In genomic region chr2:144431286-144431825, GRCm38 (mm10) we compare ENCODE assay signal across 21 mouse cellular contexts.
DNase-seq lines count a peak whose midpoint lies in the region; ATAC-seq lines count a peak whose summit lies in the region.
"Had no signal": no experiment of that assay in that cellular context is flagged by ENCODE, and none has a peak within 500 bp of the region (broad histone marks: within the 10 kb centered on the region; RNA-seq: fewer than 3 reads in every experiment).

No protein-coding gene starts in this region.

- peak; percentile 19; the same call in 1 of the 2 replicates for ATAC-seq in intestine, embryonic 15.5 days
- ATAC-seq: forebrain, embryonic 16.5 days had no signal

- 76% methylated on average over 5 of the region's 5 CpGs for WGBS in intestine, embryonic 15.5 days

- no peaks in the 10 kb centered on the region for H3K27me3 ChIP-seq in intestine, embryonic 15.5 days (replicated peaks)
- H3K27me3 ChIP-seq: CH12.LX; embryonic facial prominence, embryonic 13.5 days; forebrain, embryonic 12.5 days; heart, embryonic 15.5 days; hindbrain, embryonic 13.5 days had no signal

- no peak overlapping the region for H3K4me2 ChIP-seq in intestine, embryonic 15.5 days (replicated peaks)
- H3K4me2 ChIP-seq: embryonic facial prominence, embryonic 13.5 days; forebrain, embryonic 12.5 days; heart, embryonic 11.5 days; heart, embryonic 15.5 days; hindbrain, embryonic 13.5 days had no signal

- no peak overlapping the region for H3K4me3 ChIP-seq in intestine, embryonic 15.5 days (replicated peaks)
- H3K4me3 ChIP-seq: embryonic facial prominence, embryonic 13.5 days; forebrain, embryonic 12.5 days; heart, adult 2 months; heart, embryonic 15.5 days; hindbrain, embryonic 13.5 days had no signal

- no peak overlapping the region for H3K27ac ChIP-seq in intestine, embryonic 15.5 days
- H3K27ac ChIP-seq: embryonic facial prominence, embryonic 13.5 days; forebrain, embryonic 12.5 days; heart, adult 2 months; heart, embryonic 15.5 days; hindbrain, embryonic 13.5 days had no signal

- H3K9me3 ChIP-seq in intestine, embryonic 15.5 days = no peaks in the 10 kb centered on the region
- H3K9me3 ChIP-seq: embryonic facial prominence, embryonic 13.5 days; forebrain, embryonic 12.5 days; heart, embryonic 15.5 days; hindbrain, embryonic 13.5 days had no signal

- peaks cover 3% of the 10 kb centered on the region; the same call in 1 of the 2 replicates for H3K4me1 ChIP-seq in intestine, embryonic 15.5 days (replicated peaks)
- H3K4me1 ChIP-seq: embryonic facial prominence, embryonic 13.5 days; forebrain, embryonic 12.5 days; heart, embryonic 15.5 days; hindbrain, embryonic 13.5 days had no signal

- H3K36me3 ChIP-seq in intestine, embryonic 15.5 days = no peaks in the 10 kb centered on the region
- H3K36me3 ChIP-seq: embryonic facial prominence, embryonic 13.5 days; forebrain, embryonic 12.5 days; heart, embryonic 15.5 days; hindbrain, embryonic 13.5 days had no signal

- peak; percentile 21 for DNase-seq in layer of hippocampus, adult 9-11 months
- no peak for DNase-seq in layer of hippocampus, adult 8-10 months (ENCODE audit: low spot score in 2 of 2)
- peak; percentile 95 for DNase-seq in Muller cell, postnatal 12 days (ENCODE audit: inconsistent ontology term)
- DNase-seq in yolk sac, embryonic 10.5 days (ENCODE audit: low spot score) = peak; percentile 53
- DNase-seq in cerebellum, adult 11 months = no peak
- DNase-seq: adrenal gland, adult 2 months; adrenal gland, postnatal 25 days; cerebellum, adult 11-12 months; cerebellum, adult 9-10 months; cerebellum, postnatal 36 days; gastrocnemius, postnatal 14 days; heart, adult 2 months; heart, postnatal 14 days had no signal

- H3K9ac ChIP-seq in intestine, embryonic 15.5 days = no peak overlapping the region
- H3K9ac ChIP-seq: embryonic facial prominence, embryonic 13.5 days; forebrain, embryonic 12.5 days; heart, embryonic 15.5 days; hindbrain, embryonic 13.5 days had no signal

Comparison
In these comparisons a context has a peak if more than half of its experiments do, and no peak if none do; other contexts are left out.
1. DNase-seq: peak in layer of hippocampus, adult 9-11 months (single experiment), Muller cell, postnatal 12 days (single experiment) and yolk sac, embryonic 10.5 days (single experiment); none in layer of hippocampus, adult 8-10 months (0 of 2) and cerebellum, adult 11 months (single experiment).